In the genomic region with DNA sequence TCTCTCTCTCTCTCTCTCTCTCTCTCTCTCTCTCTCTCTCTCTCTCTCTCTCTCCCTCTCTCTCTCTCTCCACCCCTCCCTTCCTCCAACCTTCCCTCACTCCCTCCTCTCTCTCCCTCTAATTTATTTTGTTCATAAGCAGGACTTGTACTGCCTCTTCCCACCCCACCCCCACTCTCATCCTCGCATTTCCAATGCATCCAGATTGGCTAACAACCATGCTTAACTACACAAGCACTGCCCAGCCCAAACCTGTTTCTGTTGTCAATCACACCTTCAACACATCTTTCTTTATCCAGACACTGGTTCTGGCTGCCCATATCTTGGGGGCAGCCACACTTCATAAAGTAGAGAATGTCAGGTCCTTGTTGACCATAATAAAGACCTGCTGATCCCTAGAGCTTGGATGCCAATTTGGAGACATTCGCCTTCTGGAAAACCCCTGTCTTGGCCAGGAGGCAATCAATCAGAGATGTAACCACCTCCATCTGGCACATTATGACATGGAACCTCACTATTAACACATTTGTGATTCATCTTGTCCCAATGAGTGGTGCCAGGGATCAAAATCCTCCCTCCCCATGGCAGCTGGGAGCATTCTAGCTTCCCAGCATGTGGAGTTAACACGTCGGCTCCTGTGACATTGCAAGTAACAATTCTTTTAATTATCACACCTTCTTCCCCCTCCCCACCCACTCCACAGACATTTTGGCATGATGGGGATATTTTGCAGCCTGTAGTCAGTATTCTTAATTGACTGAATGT, we compare ENCODE assay signal across 11 mouse cellular contexts.
A peak's percentile ranks its signal among the peaks of the same experiment; 100 is the strongest.
DNase-seq lines count a peak whose midpoint lies in the region; ATAC-seq lines count a peak whose summit lies in the region.
"Had no signal": no experiment of that assay in that cellular context is flagged by ENCODE, and none has a peak within 500 bp of the region (broad histone marks: within the 10 kb centered on the region; RNA-seq: fewer than 3 reads in every experiment).

No protein-coding gene starts in this region.

- no peaks in the 10 kb centered on the region for H3K36me3 ChIP-seq in neural tube, embryonic 12.5 days
- no peaks in the 10 kb centered on the region for H3K36me3 ChIP-seq in forebrain, embryonic 15.5 days
- no peaks in the 10 kb centered on the region for H3K36me3 ChIP-seq in limb, embryonic 10.5 days

- H3K4me1 ChIP-seq in neural tube, embryonic 12.5 days: no peaks in the 10 kb centered on the region
- H3K4me1 ChIP-seq in forebrain, embryonic 15.5 days: peaks cover 16% of the 10 kb centered on the region
- H3K4me1 ChIP-seq in limb, embryonic 10.5 days: 0 out of 2 replicates have a peak, but pooled peaks cover 4% of the 10 kb centered on the region

- no peak overlapping the region for H3K4me3 ChIP-seq in neural tube, embryonic 12.5 days
- H3K4me3 ChIP-seq in forebrain, embryonic 15.5 days: no peak overlapping the region
- H3K4me3 ChIP-seq in limb, embryonic 10.5 days: no peak overlapping the region

- ATAC-seq in neural tube, embryonic 12.5 days (ENCODE audit: low FRiP score, low read depth): peak; percentile 76; the same call in 1 of the 2 replicates
- ATAC-seq in forebrain, embryonic 15.5 days (replicated peaks): peak; percentile 90
- no peak for ATAC-seq in megakaryocyte, adult 5-6 weeks (ENCODE audit: poor library complexity, severe bottlenecking)

- no peak for DNase-seq in neural tube, embryonic 10.5 days (ENCODE audit: extremely low spot score, low spot score)
- peak; percentile 40 for DNase-seq in layer of hippocampus, adult 9-10 months (ENCODE audit: low spot score)
- peak; percentile 18 for DNase-seq in telencephalon, adult 2 months (ENCODE audit: low read depth, low spot score)
- DNase-seq in limb, embryonic 10.5 days (ENCODE audit: low spot score): no peak
- DNase-seq in adipocyte (ENCODE audit: low spot score): no peak
- DNase-seq: adrenal gland, postnatal 36 days; kidney, adult 11 months; lung, adult 18-20 months had no signal

- no peak overlapping the region for H3K9ac ChIP-seq in neural tube, embryonic 12.5 days
- no peak overlapping the region for H3K9ac ChIP-seq in forebrain, embryonic 15.5 days (replicated peaks)

- H3K27me3 ChIP-seq in neural tube, embryonic 12.5 days (replicated peaks): no peaks in the 10 kb centered on the region
- no peaks in the 10 kb centered on the region for H3K27me3 ChIP-seq in forebrain, embryonic 15.5 days
- no peaks in the 10 kb centered on the region for H3K27me3 ChIP-seq in limb, embryonic 10.5 days (ENCODE audit: low read depth, poor library complexity, severe bottlenecking)

- no peak overlapping the region for H3K4me2 ChIP-seq in neural tube, embryonic 12.5 days (replicated peaks)
- no peak overlapping the region for H3K4me2 ChIP-seq in forebrain, embryonic 15.5 days (replicated peaks)

- 71% methylated on average over 4 of the region's 4 CpGs for WGBS in neural tube, embryonic 12.5 days
- 39% methylated on average over 4 of the region's 4 CpGs for WGBS in forebrain, embryonic 15.5 days
- WGBS in limb, embryonic 10.5 days: 70% methylated on average over 4 of the region's 4 CpGs

- H3K9me3 ChIP-seq in neural tube, embryonic 12.5 days: no peaks in the 10 kb centered on the region
- no peaks in the 10 kb centered on the region for H3K9me3 ChIP-seq in forebrain, embryonic 15.5 days
- H3K9me3 ChIP-seq in limb, embryonic 10.5 days (replicated peaks): no peaks in the 10 kb centered on the region

- H3K27ac ChIP-seq in neural tube, embryonic 12.5 days: no peak overlapping the region
- H3K27ac ChIP-seq in forebrain, embryonic 15.5 days (replicated peaks): peak overlapping the region; percentile 96
- H3K27ac ChIP-seq in limb, embryonic 10.5 days: no peak overlapping the region

Comparison
In these comparisons a context has a peak if more than half of its experiments do, and no peak if none do; other contexts are left out.
1. DNase-seq: peak in layer of hippocampus, adult 9-10 months (single experiment) and telencephalon, adult 2 months (single experiment); none in neural tube, embryonic 10.5 days (single experiment), limb, embryonic 10.5 days (single experiment) and adipocyte (single experiment).